Comparison of ENCODE assay signal across 24 mouse cellular contexts in genomic region chr17:67010136-67010535, GRCm38 (mm10).
A peak's percentile ranks its signal among the peaks of the same experiment; 100 is the strongest.
DNase-seq lines count a peak whose midpoint lies in the region; ATAC-seq lines count a peak whose summit lies in the region.
"Had no signal": no experiment of that assay in that cellular context is flagged by ENCODE, and none has a peak within 500 bp of the region (broad histone marks: within the 10 kb centered on the region; RNA-seq: fewer than 3 reads in every experiment).

No protein-coding gene starts in this region.

- 46% methylated on average over 4 of the region's 4 CpGs for WGBS in hindbrain, embryonic 14.5 days
- 71% methylated on average over 4 of the region's 4 CpGs for WGBS in hindbrain, embryonic 11.5 days

- no peak overlapping the region for H3K4me3 ChIP-seq in hindbrain, embryonic 14.5 days (replicated peaks; ENCODE audit: low read length)
- no peak overlapping the region for H3K4me3 ChIP-seq in hindbrain, embryonic 11.5 days (ENCODE audit: low read depth, low read length)
- H3K4me3 ChIP-seq: forebrain, embryonic 12.5 days; heart, embryonic 12.5 days; limb, embryonic 13.5 days; liver, embryonic 13.5 days; stomach, embryonic 15.5 days had no signal

- peaks cover 3% of the 10 kb centered on the region; the same call in 1 of the 2 replicates for H3K4me1 ChIP-seq in hindbrain, embryonic 14.5 days (replicated peaks; ENCODE audit: control insufficient read depth, insufficient read depth, low read length)
- no peaks in the 10 kb centered on the region for H3K4me1 ChIP-seq in hindbrain, embryonic 11.5 days (replicated peaks; ENCODE audit: control insufficient read depth, insufficient read depth, low read length)
- H3K4me1 ChIP-seq: heart, embryonic 12.5 days; limb, embryonic 13.5 days; liver, embryonic 13.5 days; stomach, embryonic 15.5 days had no signal

- no peaks in the 10 kb centered on the region for H3K27me3 ChIP-seq in hindbrain, embryonic 14.5 days (ENCODE audit: control insufficient read depth, insufficient read depth, low read length)
- H3K27me3 ChIP-seq in hindbrain, embryonic 11.5 days (ENCODE audit: control insufficient read depth, insufficient read depth, low read length) = no peaks in the 10 kb centered on the region
- H3K27me3 ChIP-seq: forebrain, embryonic 12.5 days; heart, embryonic 12.5 days; limb, embryonic 13.5 days; liver, embryonic 13.5 days; Patski; stomach, embryonic 15.5 days had no signal

- no peak overlapping the region for H3K4me2 ChIP-seq in hindbrain, embryonic 14.5 days (replicated peaks)
- no peak overlapping the region for H3K4me2 ChIP-seq in hindbrain, embryonic 11.5 days (replicated peaks; ENCODE audit: low read depth, low read length)
- H3K4me2 ChIP-seq: forebrain, embryonic 12.5 days; heart, embryonic 12.5 days; limb, embryonic 13.5 days; liver, embryonic 13.5 days; lung, embryonic 14.5 days; stomach, embryonic 15.5 days had no signal

- peak; percentile 36 to 53 for DNase-seq in cerebellum, postnatal 10 days
- DNase-seq in hindbrain, embryonic 14.5 days (ENCODE audit: low spot score) = peak; percentile 41
- no peak for DNase-seq in hindbrain, embryonic 11.5 days (ENCODE audit: low spot score)
- DNase-seq in right cerebral cortex, postnatal 10 days (ENCODE audit: low spot score in 2 of 2) = peak; percentile 45 to 49
- no peak for DNase-seq in right cerebral cortex, postnatal 36 days (ENCODE audit: low spot score in 2 of 2)
- DNase-seq in frontal cortex, postnatal 25 days (ENCODE audit: low spot score in 2 of 2) = no peak
- DNase-seq: adrenal gland, adult 8-10 months; cerebellum, adult 11 months; heart, postnatal 14 days; kidney, adult 11 months; liver, embryonic 13.5 days; lung, embryonic 14.5 days; lung, postnatal 4 days; right cerebral cortex, postnatal 14 days; thymus, adult 18-20 months; thymus, postnatal 4 days had no signal

- H3K9me3 ChIP-seq in hindbrain, embryonic 14.5 days (ENCODE audit: control insufficient read depth, low read length) = no peaks in the 10 kb centered on the region
- no peaks in the 10 kb centered on the region for H3K9me3 ChIP-seq in hindbrain, embryonic 11.5 days (ENCODE audit: control insufficient read depth, low read length)
- H3K9me3 ChIP-seq: forebrain, embryonic 12.5 days; limb, embryonic 13.5 days; liver, embryonic 13.5 days; stomach, embryonic 15.5 days had no signal

- ATAC-seq in cerebellum, adult (ENCODE audit: insufficient number of reproducible peaks, low FRiP score, low TSS enrichment) = no peak
- ATAC-seq in hindbrain, embryonic 14.5 days (ENCODE audit: low FRiP score) = peak; percentile 68; the same call in 1 of the 2 replicates
- no peak for ATAC-seq in hindbrain, embryonic 11.5 days (ENCODE audit: low FRiP score)
- ATAC-seq in inflammation-experienced regulatory T-cells, adult 6 months = no peak
- ATAC-seq: CD4-positive, CD25-positive, alpha-beta regulatory T cell, adult 4 months; Patski had no signal

- no peak overlapping the region for H3K9ac ChIP-seq in hindbrain, embryonic 14.5 days
- H3K9ac ChIP-seq in hindbrain, embryonic 11.5 days (ENCODE audit: low read depth, low read length) = no peak overlapping the region
- H3K9ac ChIP-seq: forebrain, embryonic 12.5 days; heart, embryonic 12.5 days; limb, embryonic 13.5 days; liver, embryonic 13.5 days; lung, embryonic 14.5 days; stomach, embryonic 15.5 days had no signal

- H3K36me3 ChIP-seq in hindbrain, embryonic 14.5 days (replicated peaks; ENCODE audit: control insufficient read depth, insufficient read depth) = no peaks in the 10 kb centered on the region
- no peaks in the 10 kb centered on the region for H3K36me3 ChIP-seq in hindbrain, embryonic 11.5 days (ENCODE audit: control insufficient read depth, insufficient read depth, low read length)
- H3K36me3 ChIP-seq: forebrain, embryonic 12.5 days; heart, embryonic 12.5 days; limb, embryonic 13.5 days; liver, embryonic 13.5 days; stomach, embryonic 15.5 days had no signal

- H3K27ac ChIP-seq in hindbrain, embryonic 14.5 days = no peak overlapping the region
- H3K27ac ChIP-seq in hindbrain, embryonic 11.5 days (ENCODE audit: low read depth, low read length) = no peak overlapping the region
- H3K27ac ChIP-seq: forebrain, embryonic 12.5 days; limb, embryonic 13.5 days; liver, embryonic 13.5 days; stomach, embryonic 15.5 days had no signal

Comparison
In these comparisons a context has a peak if more than half of its experiments do, and no peak if none do; other contexts are left out.
1. DNase-seq: peak in cerebellum, postnatal 10 days (2 of 2), hindbrain, embryonic 14.5 days (single experiment) and right cerebral cortex, postnatal 10 days (2 of 2); none in hindbrain, embryonic 11.5 days (single experiment), right cerebral cortex, postnatal 36 days (0 of 2) and frontal cortex, postnatal 25 days (0 of 2).